Mouse (Mus musculus) kidney, postnatal 0 days (tissue): ENCODE data around the gene Cep85l. TPM values are rescaled to one million over a fixed set of nuclear protein-coding genes. Genes with fewer than 3 reads are reported as not detected.

Experiments used
- ATAC-seq: fragments of 200-750 bp; cut with Nextera tagmentation; replicated peaks from 2 replicates; pipeline ENCODE4 v1.8.0; 2017; ENCODE audit warnings: low read depth, moderate number of reproducible peaks, moderate TSS enrichment, moderate library complexity; ENCODE audit not compliant: low FRiP score
- DNase-seq: peaks from one replicate; pipeline ENCODE4 v3.0.0-alpha.2; 2016; ENCODE audit warnings: low spot score
- H3K27ac ChIP-seq: fragments of 300-500 bp; sonication (generic); 2 replicates; pipeline ENCODE4 v1.5.1; 2014; ENCODE audit warnings: mild to moderate bottlenecking
- H3K27me3 ChIP-seq: fragments of 300-500 bp; sonication (generic); 2 replicates; pipeline ENCODE4 v1.6.1; 2014; ENCODE audit warnings: low read length, mixed read lengths; ENCODE audit not compliant: insufficient read depth
- H3K36me3 ChIP-seq: fragments of 300-500 bp; sonication (generic); 2 replicates; pipeline ENCODE4 v1.6.1; 2014; ENCODE audit warnings: low read length, mixed read lengths; ENCODE audit not compliant: insufficient read depth
- H3K4me1 ChIP-seq: fragments of 300-500 bp; sonication (generic); replicated peaks from 2 replicates; pipeline ENCODE4 v1.6.1; 2014; ENCODE audit warnings: antibody characterized with exemption, low read length, mixed read lengths; ENCODE audit not compliant: insufficient read depth
- H3K4me2 ChIP-seq: fragments of 300-500 bp; sonication (generic); 2 replicates; pipeline ENCODE4 v1.6.1; 2014; ENCODE audit warnings: mild to moderate bottlenecking, low read length, moderate library complexity, mixed read lengths
- H3K4me3 ChIP-seq: fragments of 300-500 bp; sonication (generic); replicated peaks from 2 replicates; pipeline ENCODE4 v1.5.1; 2014; ENCODE audit warnings: low read depth, low read length
- H3K9ac ChIP-seq: fragments of 300-500 bp; sonication (generic); 2 replicates; pipeline ENCODE4 v1.6.1; 2014; ENCODE audit warnings: low read depth, low read length
- H3K9me3 ChIP-seq: fragments of 300-500 bp; sonication (generic); replicated peaks from 2 replicates; pipeline ENCODE4 v1.6.1; 2016; ENCODE audit warnings: low read length, inconsistent platforms, mixed read lengths
- CTCF ChIP-seq: IDR thresholded peaks from 2 replicates; pipeline ENCODE4 v1.5.1; 2016; ENCODE audit warnings: antibody characterized with exemption, low read depth, mild to moderate bottlenecking, moderate library complexity
- WGBS: fragments of 180-500 bp; shearing (Covaris S2); extraction: QIAGEN DNeasy Blood & Tissue Kit; methylation state at CpG from one replicate; pipeline ENCODE4 v1.1.7; 2014; 5-methylcytosine and 5-hydroxymethylcytosine counted together
- polyA plus RNA-seq: library from polyadenylated mRNA; unstranded; fragments of >200 nt; fragmentation: Nextera tagmentation; extraction: Ambion mirVana; gene quantifications from 2 replicates; pipeline ENCODE4 v1.2.1, GENCODE M21; 2015

The Cep85l gene
- polyA plus RNA-seq, 1 experiment from 2014 or later: 4.7 TPM

- no peaks in the 10 kb centered on the region for H3K36me3 ChIP-seq
- no peak for ATAC-seq
- H3K4me3 ChIP-seq: peak overlapping the region; percentile 20
- no peaks in the 10 kb centered on the region for H3K27me3 ChIP-seq
- peak overlapping the region; percentile 28; the same call in 1 of the 2 replicates for H3K9ac ChIP-seq
- WGBS: 42% methylated on average over 10 of the region's 10 CpGs
- peak; percentile 57 for DNase-seq
- no peaks in the 10 kb centered on the region for H3K4me1 ChIP-seq
- H3K4me2 ChIP-seq: peak overlapping the region; percentile 42
- no peak for TF ChIP-seq CTCF
- H3K9me3 ChIP-seq: no peaks in the 10 kb centered on the region
- peak overlapping the region; percentile 55 for H3K27ac ChIP-seq
Measured at GRCm38 (mm10) chr10:53397846-53398539, 18.2 kb upstream of the Cep85l start.

GRCm38 (mm10) chr10:53394923-53395629 lies 15.3 kb upstream of the Cep85l start:
- Histone ChIP-seq H3K4me3 (no peak overlapping the region), H3K9me3 (no peaks in the 10 kb centered on the region), H3K4me1 (no peaks in the 10 kb centered on the region), H3K4me2 (no peak overlapping the region), H3K9ac (no peak overlapping the region), H3K36me3 (no peaks in the 10 kb centered on the region), H3K27me3 (no peaks in the 10 kb centered on the region), H3K27ac (no peak overlapping the region)
- DNase-seq: no peak
- ATAC-seq: no peak
- 81% methylated on average over 9 of the region's 9 CpGs for WGBS
- no peak for TF ChIP-seq CTCF

- no peaks in the 10 kb centered on the region for H3K27me3 ChIP-seq
- H3K4me3 ChIP-seq: no peak overlapping the region
- H3K4me2 ChIP-seq: no peak overlapping the region
- no peak overlapping the region for H3K27ac ChIP-seq
- no peaks in the 10 kb centered on the region for H3K4me1 ChIP-seq
- DNase-seq: no peak
- no peaks in the 10 kb centered on the region for H3K9me3 ChIP-seq
- no peak overlapping the region for H3K9ac ChIP-seq
- 69% methylated on average over 6 of the region's 6 CpGs for WGBS
- ATAC-seq: no peak
- TF ChIP-seq CTCF: no peak
- no peaks in the 10 kb centered on the region for H3K36me3 ChIP-seq
Measured at GRCm38 (mm10) chr10:53388227-53388920, 8.6 kb upstream of the Cep85l start.

DNA sequence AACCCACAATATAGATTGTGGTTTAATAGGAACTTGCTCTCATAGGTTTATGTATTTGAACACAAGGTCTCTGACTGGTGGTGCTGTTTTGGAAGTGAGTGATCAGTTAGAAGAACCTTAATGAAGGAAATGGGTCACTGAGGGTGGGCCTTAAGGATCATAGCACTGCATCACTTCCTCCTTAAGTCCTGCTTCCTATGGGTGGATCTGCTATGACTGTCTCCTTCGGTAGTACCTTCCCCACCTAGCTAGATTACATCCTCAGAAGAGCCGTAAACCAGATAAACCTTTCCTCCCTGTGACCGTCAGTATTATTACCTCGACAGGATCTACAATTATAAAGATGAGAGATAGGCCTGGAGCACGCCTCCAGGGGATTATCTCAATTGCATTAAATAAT lies 5.7 kb upstream of the Cep85l start:
- no peak overlapping the region for H3K9ac ChIP-seq
- H3K36me3 ChIP-seq: no peaks in the 10 kb centered on the region
- ATAC-seq: no peak
- no peak for TF ChIP-seq CTCF
- WGBS: 74% methylated on average over 5 of the region's 5 CpGs
- H3K4me3 ChIP-seq: no peak overlapping the region
- H3K4me1 ChIP-seq: no peaks in the 10 kb centered on the region
- H3K9me3 ChIP-seq: no peaks in the 10 kb centered on the region
- H3K4me2 ChIP-seq: no peak overlapping the region
- no peak for DNase-seq
- no peaks in the 10 kb centered on the region for H3K27me3 ChIP-seq
- H3K27ac ChIP-seq: no peak overlapping the region

DNA sequence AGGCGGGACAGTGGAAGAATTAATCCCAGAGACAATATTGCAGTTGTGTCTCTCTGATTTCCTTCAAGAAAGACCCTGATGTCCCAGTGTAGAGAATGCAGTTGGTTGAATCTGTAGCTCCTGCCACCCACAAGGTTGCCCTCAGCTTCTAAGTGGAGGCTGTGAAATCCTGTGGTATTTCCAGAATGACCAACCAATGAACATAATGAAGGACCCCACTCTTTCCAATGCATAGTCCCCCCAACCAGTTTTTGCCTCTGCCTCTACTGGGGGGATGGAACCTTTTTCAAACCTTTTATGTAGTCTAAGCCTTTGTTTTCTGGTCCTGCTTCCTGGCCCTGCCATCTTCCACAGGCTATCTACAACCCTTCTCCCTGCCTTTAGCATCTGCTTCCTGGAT lies 5.1 kb upstream of the Cep85l start:
- ATAC-seq: no peak
- Histone ChIP-seq H3K27me3 (no peaks in the 10 kb centered on the region), H3K27ac (no peak overlapping the region), H3K36me3 (no peaks in the 10 kb centered on the region), H3K4me2 (no peak overlapping the region), H3K9me3 (no peaks in the 10 kb centered on the region), H3K4me1 (no peaks in the 10 kb centered on the region), H3K4me3 (no peak overlapping the region), H3K9ac (no peak overlapping the region)
- no peak for TF ChIP-seq CTCF
- 97% methylated on average over 1 of the region's 1 CpGs for WGBS
- DNase-seq: no peak

DNA sequence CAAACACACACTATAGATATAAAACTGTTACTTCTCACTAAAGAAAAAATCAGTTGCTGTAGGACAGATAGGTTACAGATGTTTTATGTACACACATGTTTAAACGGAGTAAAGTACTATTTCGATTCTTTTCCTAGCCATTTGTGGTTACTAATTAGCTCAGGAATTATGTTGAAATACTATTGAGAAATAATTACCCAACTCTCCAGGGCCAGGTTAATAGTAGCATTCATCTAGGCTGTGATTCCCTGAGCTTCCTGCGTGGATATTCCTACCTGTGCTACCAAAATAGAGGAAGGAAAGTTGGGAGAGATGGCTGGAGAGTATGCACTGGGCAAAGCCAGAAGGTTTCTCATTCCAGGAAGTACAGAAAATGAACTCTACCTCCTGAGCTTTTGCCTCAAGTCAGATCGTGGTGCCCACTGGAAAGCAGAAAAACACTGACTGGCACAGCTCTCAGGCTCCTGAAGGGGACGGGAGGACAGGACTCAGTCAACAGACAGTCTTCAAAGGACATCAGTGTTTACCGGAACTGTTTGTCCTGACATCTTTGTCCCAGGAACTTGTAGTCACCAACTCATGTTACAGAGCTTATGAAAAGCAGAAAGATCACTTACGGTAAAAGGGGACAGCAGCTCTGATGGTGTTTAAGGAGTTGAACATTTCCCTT lies 3.1 kb upstream of the Cep85l start:
- Histone ChIP-seq H3K27ac (no peak overlapping the region), H3K4me3 (no peak overlapping the region), H3K9ac (no peak overlapping the region), H3K27me3 (no peaks in the 10 kb centered on the region), H3K9me3 (no peaks in the 10 kb centered on the region), H3K36me3 (no peaks in the 10 kb centered on the region), H3K4me1 (no peaks in the 10 kb centered on the region), H3K4me2 (no peak overlapping the region)
- TF ChIP-seq CTCF: no peak
- DNase-seq: no peak
- WGBS: 60% methylated on average over 7 of the region's 7 CpGs
- ATAC-seq: no peak
